Mouse (Mus musculus) limb, embryonic 14.5 days (tissue): Measurements from ENCODE around the gene Gtf3c1. TPM values are rescaled to one million over a fixed set of nuclear protein-coding genes. Genes with fewer than 3 reads are reported as not detected.

Experiments
- ATAC-seq: fragments of 200-750 bp; cut with Nextera tagmentation; 2 replicates; pipeline ENCODE4 v1.8.0; 2017; ENCODE audit warnings: low read depth, moderate number of reproducible peaks, moderate TSS enrichment; ENCODE audit not compliant: low FRiP score
- DNase-seq: peaks from one replicate; pipeline ENCODE4 v3.0.0-alpha.2; 2015; ENCODE audit warnings: low spot score
- H3K27ac ChIP-seq: fragments of 300-500 bp; sonication (generic); replicated peaks from 2 replicates; pipeline ENCODE4 v1.5.1; 2014; ENCODE audit warnings: low read depth, mild to moderate bottlenecking, low read length, moderate library complexity, mixed read lengths
- H3K27me3 ChIP-seq: fragments of 300-500 bp; sonication (generic); 2 replicates; pipeline ENCODE4 v1.6.1; 2014; ENCODE audit warnings: low read length, mixed read lengths; ENCODE audit not compliant: control insufficient read depth, insufficient read depth
- H3K36me3 ChIP-seq: fragments of 300-500 bp; sonication (generic); 2 replicates; pipeline ENCODE4 v1.6.1; 2014; ENCODE audit warnings: mild to moderate bottlenecking, low read length, moderate library complexity, mixed read lengths; ENCODE audit not compliant: control insufficient read depth, insufficient read depth
- H3K4me1 ChIP-seq: fragments of 300-500 bp; sonication (generic); 2 replicates; pipeline ENCODE4 v1.6.1; 2014; ENCODE audit warnings: antibody characterized with exemption, low read length, mixed read lengths; ENCODE audit not compliant: control insufficient read depth, insufficient read depth
- H3K4me2 ChIP-seq: fragments of 300-500 bp; sonication (generic); replicated peaks from 2 replicates; pipeline ENCODE4 v1.6.1; 2014; ENCODE audit warnings: low read depth, mild to moderate bottlenecking, low read length, moderate library complexity; ENCODE audit not compliant: severe bottlenecking
- H3K4me3 ChIP-seq: fragments of 300-500 bp; sonication (generic); replicated peaks from 2 replicates; pipeline ENCODE4 v1.5.1; 2014; ENCODE audit warnings: low read length
- H3K9ac ChIP-seq: fragments of 300-500 bp; sonication (generic); 2 replicates; pipeline ENCODE4 v1.6.1; 2014; ENCODE audit warnings: mild to moderate bottlenecking, low read depth, low read length, moderate library complexity; ENCODE audit not compliant: severe bottlenecking
- H3K9me3 ChIP-seq: fragments of 300-500 bp; sonication (generic); 2 replicates; pipeline ENCODE4 v1.6.1; 2016; ENCODE audit warnings: low read length; ENCODE audit not compliant: control insufficient read depth
- POLR2A ChIP-seq: fragments of 200-500 bp; IDR thresholded peaks from 2 replicates; pipeline ENCODE4 v1.8.0; 2012; ENCODE audit warnings: inconsistent platforms, mild to moderate bottlenecking, moderate library complexity, borderline replicate concordance; ENCODE audit not compliant: insufficient read depth, insufficient read length; ENCODE audit errors: extremely low read depth
- WGBS: fragments of 180-500 bp; shearing (Covaris S2); extraction: QIAGEN DNeasy Blood & Tissue Kit; methylation state at CpG from one replicate; pipeline ENCODE4 v1.1.7; 2014; 5-methylcytosine and 5-hydroxymethylcytosine counted together
- polyA plus RNA-seq, 2 experiments: library from polyadenylated mRNA; depleted of rRNA in 1 of 2; stranded (reverse) in 1 of 2; unstranded in 1 of 2; fragments of >200 nt; fragmentation: Nextera tagmentation in 1 of 2; extraction: Ambion mirVana in 1 of 2; gene quantifications; 2 replicates each; pipeline versions ENCODE4 v1.2.1 to v1.2.3; 2012 to 2014

The Gtf3c1 gene
- polyA plus RNA-seq, 2 experiments = 27.9 to 40.7 TPM

- no peak for TF ChIP-seq POLR2A
- 72% methylated on average over 2 of the region's 2 CpGs for WGBS
- no peak for ATAC-seq
Observed at GRCm38 (mm10) chr7:125606265-125607164, 101.1 kb downstream of the Gtf3c1 start.

GRCm38 (mm10) chr7:125605725-125606139 is 101.8 kb downstream of the Gtf3c1 start:
- H3K4me2 ChIP-seq = no peak overlapping the region
- no peaks in the 10 kb centered on the region for H3K36me3 ChIP-seq
- no peak for DNase-seq
- no peaks in the 10 kb centered on the region for H3K4me1 ChIP-seq
- no peaks in the 10 kb centered on the region for H3K9me3 ChIP-seq
- no peak overlapping the region for H3K4me3 ChIP-seq
- H3K9ac ChIP-seq = no peak overlapping the region
- ATAC-seq = no peak
- H3K27me3 ChIP-seq = no peaks in the 10 kb centered on the region
- TF ChIP-seq POLR2A = no peak
- H3K27ac ChIP-seq = no peak overlapping the region
- 36% methylated on average over 4 of the region's 4 CpGs for WGBS

More at GRCm38 (mm10) chr7:125606265-125607164, 101.1 kb downstream of the Gtf3c1 start:
- Histone ChIP-seq H3K9ac (no peak overlapping the region), H3K9me3 (no peaks in the 10 kb centered on the region), H3K4me1 (no peaks in the 10 kb centered on the region), H3K4me2 (no peak overlapping the region), H3K4me3 (no peak overlapping the region), H3K27me3 (no peaks in the 10 kb centered on the region), H3K36me3 (no peaks in the 10 kb centered on the region), H3K27ac (no peak overlapping the region)
- DNase-seq = no peak

- Histone ChIP-seq H3K4me2 (no peak overlapping the region), H3K27ac (no peak overlapping the region), H3K9me3 (no peaks in the 10 kb centered on the region), H3K4me3 (no peak overlapping the region), H3K36me3 (no peaks in the 10 kb centered on the region), H3K4me1 (no peaks in the 10 kb centered on the region), H3K9ac (no peak overlapping the region), H3K27me3 (no peaks in the 10 kb centered on the region)
- DNase-seq (no peak), ATAC-seq (no peak)
- 80% methylated on average over 12 of the region's 12 CpGs for WGBS
- TF ChIP-seq POLR2A = no peak
Observed at GRCm38 (mm10) chr7:125604362-125605319, 102.9 kb downstream of the Gtf3c1 start.

GRCm38 (mm10) chr7:125603185-125603631 is 104.4 kb downstream of the Gtf3c1 start, which contains the start of gene Il21r:
Il21r (plus strand) TSS chr7:125603429.
- no peaks in the 10 kb centered on the region for H3K9me3 ChIP-seq
- no peak within 1 kb of the TSS for H3K4me2 ChIP-seq
- H3K9ac ChIP-seq = no peak within 1 kb of the TSS
- no peak for ATAC-seq
- DNase-seq = no peak
- H3K4me1 ChIP-seq = no peaks in the 10 kb centered on the region
- H3K27ac ChIP-seq = no peak within 1 kb of the TSS
- H3K36me3 ChIP-seq = no peaks in the 10 kb centered on the region
- no peak within 1 kb of the TSS for H3K4me3 ChIP-seq
- WGBS = 69% methylated on average over 11 of the region's 11 CpGs
- no peak for TF ChIP-seq POLR2A
- H3K27me3 ChIP-seq = no peaks in the 10 kb centered on the region
